Mouse (Mus musculus): ENCODE data around the gene 4930579F01Rik. TPM values are rescaled to one million over a fixed set of nuclear protein-coding genes. Genes with fewer than 3 reads are reported as not detected.
A peak's percentile ranks its signal among the peaks of the same experiment; 100 is the strongest.
"Not testable (repeated sequence)": the region's sequence is repeated elsewhere in the genome, so short reads cannot be mapped to it uniquely, and the experiment has no call there.

Gene 4930579F01Rik
- polyA plus RNA-seq, 1 experiment from 2014 or later = not detected

DNA sequence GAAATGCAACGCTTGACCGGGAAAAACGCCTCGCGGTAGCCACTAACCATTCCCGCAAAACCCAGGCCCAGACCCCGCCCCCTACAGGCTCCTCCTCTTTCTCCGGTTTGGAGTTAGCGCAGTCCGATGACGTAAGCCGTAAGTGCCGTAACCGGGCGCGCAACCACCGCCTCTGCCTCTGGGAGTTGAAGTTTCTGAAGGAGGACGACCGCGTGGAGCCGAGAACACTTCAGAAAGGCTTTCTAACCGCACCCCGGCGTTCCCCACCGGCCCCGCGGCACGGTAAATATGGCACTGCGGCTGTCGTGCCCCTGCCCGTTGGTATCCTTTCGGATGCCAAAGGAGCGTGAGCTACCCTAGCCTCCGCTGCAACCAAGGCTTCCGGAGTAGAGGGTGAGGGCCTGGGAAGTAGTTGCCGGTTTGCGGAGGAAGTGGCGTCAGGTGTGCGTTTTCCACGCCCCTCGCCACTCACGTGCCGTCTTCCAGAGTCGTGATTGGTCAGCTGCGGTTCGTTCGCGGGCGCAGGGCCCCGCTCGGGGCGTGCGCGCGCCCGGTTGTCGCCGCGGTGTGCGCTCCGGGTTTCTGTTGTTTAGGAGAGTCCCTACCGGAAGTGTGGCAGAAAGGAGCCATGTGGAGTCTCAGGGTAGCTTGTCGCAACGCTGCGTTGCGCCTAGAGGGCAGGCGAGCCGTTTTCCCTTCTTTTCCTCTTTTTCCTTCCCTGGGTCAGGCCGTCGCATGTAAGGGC is 50.1 kb downstream of the 4930579F01Rik start, which contains the start of gene Trmt10a:
Gene Trmt10a (plus strand): TSS at position 134 of the 745 bp plus-strand sequence.
- Histone ChIP-seq H3K4me2 (peak within 1 kb of the TSS; percentile 74), H3K9me3 (replicated peaks) (no peaks in the 10 kb centered on the region), H3K4me3 (peak within 1 kb of the TSS; percentile 89), H3K27ac (peak within 1 kb of the TSS; percentile 99), H3K9ac (peak within 1 kb of the TSS; percentile 83), H3K36me3 (no peaks in the 10 kb centered on the region), H3K4me1 (replicated peaks) (peaks cover 7% of the 10 kb centered on the region; the same call in 1 of the 2 replicates), H3K27me3 (no peaks in the 10 kb centered on the region)
- WGBS = under 1% methylated on average over 70 of the region's 70 CpGs
- ATAC-seq (replicated peaks; ENCODE audit: insufficient number of reproducible peaks, insufficient read depth, low FRiP score, low read depth) = peak; percentile 97

DNA sequence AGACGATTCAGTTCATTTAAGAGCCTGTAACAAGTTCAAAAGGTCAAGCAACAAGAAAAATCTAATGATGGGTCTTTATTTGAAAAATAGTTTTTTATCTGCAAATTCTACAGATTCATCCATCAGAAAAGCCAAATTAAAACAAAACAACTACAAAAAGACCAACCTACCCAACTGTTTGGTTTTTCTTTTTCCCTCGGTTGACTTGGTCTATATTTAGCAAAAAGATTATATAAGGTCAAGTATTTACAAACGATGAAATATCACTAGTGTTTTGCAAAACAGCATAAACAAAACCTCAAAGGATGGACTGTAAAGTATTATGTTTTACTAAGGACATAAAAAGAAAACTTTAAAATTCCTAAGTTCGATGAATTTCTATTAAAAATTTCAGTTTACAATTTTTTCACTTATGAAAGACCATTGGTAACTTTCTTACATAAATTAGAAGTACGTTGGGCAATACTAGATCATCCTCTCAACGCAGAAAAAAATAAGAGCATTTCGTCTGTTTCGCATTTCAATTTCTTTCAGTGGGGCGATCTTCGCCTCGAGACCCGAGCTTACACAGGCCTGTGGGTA is 50.8 kb downstream of the 4930579F01Rik start:
- peak overlapping the region; percentile 83 for H3K9ac ChIP-seq
- peak overlapping the region; percentile 99 for H3K27ac ChIP-seq
- H3K36me3 ChIP-seq = no peaks in the 10 kb centered on the region
- H3K4me2 ChIP-seq = peak overlapping the region; percentile 74
- peaks cover 7% of the 10 kb centered on the region; the same call in 1 of the 2 replicates for H3K4me1 ChIP-seq (replicated peaks)
- H3K27me3 ChIP-seq = no peaks in the 10 kb centered on the region
- 3% methylated on average over 12 of the region's 12 CpGs for WGBS
- peak overlapping the region; percentile 89 for H3K4me3 ChIP-seq
- no peaks in the 10 kb centered on the region for H3K9me3 ChIP-seq (replicated peaks)
- no peak for ATAC-seq (replicated peaks; ENCODE audit: insufficient number of reproducible peaks, insufficient read depth, low FRiP score, low read depth)

DNA sequence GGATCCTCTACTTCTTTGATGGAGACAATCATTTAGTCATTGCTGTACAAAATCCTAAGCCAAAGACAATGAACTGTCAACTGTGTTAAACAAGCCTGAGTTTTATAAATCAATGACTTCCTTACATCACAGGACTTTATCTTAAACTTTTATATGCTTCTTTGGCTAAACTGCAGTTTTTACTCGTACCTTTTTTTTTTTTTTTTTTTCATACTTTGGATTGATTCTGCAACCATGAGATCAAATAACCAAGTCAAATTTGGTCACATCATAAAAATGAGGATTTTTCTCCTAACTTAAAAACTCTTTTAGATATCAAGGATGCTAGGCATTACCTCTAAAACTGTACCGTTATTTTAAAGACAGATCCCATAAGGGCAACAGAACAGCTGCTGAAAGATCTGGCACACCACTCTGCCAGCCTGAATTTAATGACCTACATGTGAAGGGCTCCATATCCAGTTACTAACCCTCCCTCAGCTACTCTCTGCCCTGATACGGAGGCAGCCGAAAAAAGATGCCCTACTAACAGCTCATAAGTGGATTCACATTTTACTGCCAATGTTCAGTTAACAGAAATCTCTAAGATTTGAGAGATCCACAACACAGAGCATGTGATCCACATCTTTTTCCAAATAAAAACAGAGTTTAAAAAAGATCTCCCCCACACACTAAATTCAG is 51.4 kb downstream of the 4930579F01Rik start:
- H3K4me2 ChIP-seq = peak overlapping the region; percentile 45
- no peak for ATAC-seq (replicated peaks; ENCODE audit: insufficient number of reproducible peaks, insufficient read depth, low FRiP score, low read depth)
- H3K27me3 ChIP-seq = no peaks in the 10 kb centered on the region
- H3K9me3 ChIP-seq (replicated peaks) = no peaks in the 10 kb centered on the region
- H3K4me3 ChIP-seq = 0 out of 2 replicates have a peak overlapping the region, but pooled peaks have one; percentile 4
- H3K4me1 ChIP-seq (replicated peaks) = peaks cover 7% of the 10 kb centered on the region; the same call in 1 of the 2 replicates
- H3K27ac ChIP-seq = peak overlapping the region; percentile 55
- H3K36me3 ChIP-seq = no peaks in the 10 kb centered on the region
- no peak overlapping the region for H3K9ac ChIP-seq
- WGBS = 40% methylated on average over 4 of the region's 4 CpGs

DNA sequence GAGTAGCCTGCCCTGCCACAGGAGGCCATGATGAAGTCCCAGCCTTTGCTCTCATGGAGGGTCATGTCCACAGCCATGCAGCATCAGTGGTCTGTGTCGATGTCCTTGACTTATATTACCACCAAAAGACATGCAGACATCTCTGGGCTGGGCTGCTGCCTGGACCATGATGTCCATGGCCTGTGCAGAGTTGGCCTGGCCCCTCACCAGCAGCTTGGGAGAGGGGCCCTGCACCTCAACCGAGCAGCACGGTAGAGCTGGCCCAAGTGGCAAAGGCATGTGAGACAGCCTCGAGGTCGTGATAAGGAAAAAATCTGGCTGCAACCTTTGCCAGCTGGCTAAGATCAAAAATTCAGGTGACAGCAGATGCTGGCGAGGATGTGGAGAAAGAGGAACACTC is 54.0 kb downstream of the 4930579F01Rik start:
- Histone ChIP-seq H3K4me1 (replicated peaks) (peaks cover 7% of the 10 kb centered on the region; the same call in 1 of the 2 replicates), H3K4me3 (no peak overlapping the region)

DNA sequence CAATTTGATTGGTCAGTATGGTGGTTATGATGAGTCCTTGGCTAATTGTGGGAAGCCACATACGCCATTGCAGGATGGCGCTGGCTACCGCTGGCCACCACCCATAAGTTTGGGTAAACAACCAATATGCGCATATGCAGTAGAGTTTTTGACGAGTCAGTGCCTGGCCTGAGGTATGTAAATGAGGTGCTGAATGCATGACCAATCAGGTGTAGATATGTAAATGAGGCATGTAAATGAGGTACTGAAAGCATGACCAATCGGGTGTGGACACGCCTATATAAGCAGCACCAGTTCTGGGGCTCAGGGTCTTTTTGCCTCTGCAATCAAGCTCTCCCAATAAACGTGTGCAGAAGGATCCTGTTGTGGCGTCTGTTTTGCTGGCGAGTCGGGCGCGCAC is 55.5 kb downstream of the 4930579F01Rik start:
- H3K9me3 ChIP-seq (replicated peaks); H3K4me2 ChIP-seq; H3K4me3 ChIP-seq; H3K27me3 ChIP-seq; ATAC-seq (replicated peaks; ENCODE audit: insufficient number of reproducible peaks, insufficient read depth, low FRiP score, low read depth); H3K9ac ChIP-seq; H3K27ac ChIP-seq; H3K36me3 ChIP-seq; H3K4me1 ChIP-seq (replicated peaks): not testable (repeated sequence)
- WGBS = 95% methylated on average over 13 of the region's 13 CpGs

More for the DNA sequence above, 54.0 kb downstream of the 4930579F01Rik start:
- no peak for ATAC-seq (replicated peaks; ENCODE audit: insufficient number of reproducible peaks, insufficient read depth, low FRiP score, low read depth)
- Histone ChIP-seq H3K27me3 (no peaks in the 10 kb centered on the region), H3K9me3 (replicated peaks) (no peaks in the 10 kb centered on the region), H3K36me3 (no peaks in the 10 kb centered on the region), H3K27ac (peak overlapping the region; percentile 24; the same call in 1 of the 2 replicates), H3K4me2 (no peak overlapping the region), H3K9ac (no peak overlapping the region)
- WGBS = 52% methylated on average over 6 of the region's 6 CpGs

DNA sequence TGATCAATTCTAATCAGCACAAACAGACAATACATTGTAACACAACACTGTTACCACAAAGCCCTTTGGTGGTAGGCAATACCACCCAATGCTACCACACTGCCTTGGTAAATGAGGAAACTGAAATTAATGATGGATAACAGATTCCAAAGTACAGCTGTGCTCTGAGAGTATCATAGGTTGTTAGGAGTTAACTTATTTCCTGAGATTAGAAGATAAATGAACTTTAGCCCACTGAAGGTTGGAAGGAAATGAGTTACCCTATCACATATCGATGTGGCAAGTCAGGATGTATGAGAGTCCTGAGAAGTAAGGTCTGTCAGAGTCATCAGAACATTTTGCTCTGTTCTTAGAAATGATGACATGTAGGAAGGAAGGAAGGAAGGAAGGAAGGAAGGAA is 59.1 kb downstream of the 4930579F01Rik start:
- Histone ChIP-seq H3K4me1 (replicated peaks) (peaks cover under 1% of the 10 kb centered on the region; the same call in 1 of the 2 replicates), H3K4me2 (no peak overlapping the region), H3K27me3 (no peaks in the 10 kb centered on the region), H3K36me3 (no peaks in the 10 kb centered on the region), H3K4me3 (no peak overlapping the region), H3K9ac (no peak overlapping the region), H3K27ac (no peak overlapping the region), H3K9me3 (replicated peaks) (no peaks in the 10 kb centered on the region)
- no peak for ATAC-seq (replicated peaks; ENCODE audit: insufficient number of reproducible peaks, insufficient read depth, low FRiP score, low read depth)
- 82% methylated on average over 1 of the region's 1 CpGs for WGBS

DNA sequence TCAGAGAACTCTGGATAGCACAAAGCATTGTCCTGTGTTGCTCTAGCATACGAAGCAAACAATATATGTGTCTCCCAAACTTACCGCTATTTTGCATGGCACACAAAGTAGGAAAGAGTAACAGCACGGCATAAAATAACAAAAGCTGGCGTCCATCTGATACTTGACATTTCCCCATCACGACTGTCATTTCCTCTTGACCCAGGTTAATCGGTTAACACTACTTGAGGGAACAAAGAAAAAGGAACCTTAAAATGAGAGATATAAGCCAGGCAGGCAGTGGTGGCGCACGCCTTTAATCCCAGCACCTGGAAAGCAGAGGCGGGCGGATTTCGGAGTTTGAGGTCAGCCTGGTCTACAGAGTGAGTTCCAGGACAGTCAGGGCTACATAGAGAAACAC is 59.7 kb downstream of the 4930579F01Rik start:
- Histone ChIP-seq H3K9ac (no peak overlapping the region), H3K27ac (no peak overlapping the region), H3K9me3 (replicated peaks) (no peaks in the 10 kb centered on the region), H3K27me3 (no peaks in the 10 kb centered on the region), H3K4me3 (no peak overlapping the region), H3K4me1 (replicated peaks) (peaks cover 3% of the 10 kb centered on the region; the same call in 1 of the 2 replicates), H3K4me2 (no peak overlapping the region), H3K36me3 (no peaks in the 10 kb centered on the region)
- no peak for ATAC-seq (replicated peaks; ENCODE audit: insufficient number of reproducible peaks, insufficient read depth, low FRiP score, low read depth)
- 71% methylated on average over 11 of the region's 11 CpGs for WGBS

DNA sequence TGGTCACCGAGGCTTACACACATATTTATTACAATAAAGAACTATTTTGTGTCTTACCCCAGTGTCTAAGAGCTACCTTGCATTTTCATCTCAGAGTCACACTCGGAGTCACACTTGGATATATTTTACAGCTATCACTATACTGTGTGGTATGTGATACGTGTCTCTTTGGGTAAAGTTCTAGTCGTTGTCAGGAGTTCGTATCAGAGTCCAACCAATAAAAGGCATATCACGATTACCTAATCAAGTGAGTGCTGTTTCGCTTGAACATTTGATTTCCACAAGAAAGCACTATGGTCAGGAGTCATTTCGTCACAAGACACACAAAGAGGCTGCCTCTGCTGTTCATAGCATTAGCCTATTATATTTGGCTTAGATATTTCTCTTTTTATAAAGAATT is 60.2 kb downstream of the 4930579F01Rik start:
- H3K27me3 ChIP-seq = no peaks in the 10 kb centered on the region
- H3K4me1 ChIP-seq (replicated peaks) = peaks cover 3% of the 10 kb centered on the region; the same call in 1 of the 2 replicates
- H3K27ac ChIP-seq = no peak overlapping the region
- no peak overlapping the region for H3K9ac ChIP-seq
- H3K4me2 ChIP-seq = no peak overlapping the region
- no peaks in the 10 kb centered on the region for H3K9me3 ChIP-seq (replicated peaks)
- H3K4me3 ChIP-seq = no peak overlapping the region
- no peaks in the 10 kb centered on the region for H3K36me3 ChIP-seq
- ATAC-seq (replicated peaks; ENCODE audit: insufficient number of reproducible peaks, insufficient read depth, low FRiP score, low read depth) = no peak
- WGBS = 85% methylated on average over 8 of the region's 8 CpGs

DNA sequence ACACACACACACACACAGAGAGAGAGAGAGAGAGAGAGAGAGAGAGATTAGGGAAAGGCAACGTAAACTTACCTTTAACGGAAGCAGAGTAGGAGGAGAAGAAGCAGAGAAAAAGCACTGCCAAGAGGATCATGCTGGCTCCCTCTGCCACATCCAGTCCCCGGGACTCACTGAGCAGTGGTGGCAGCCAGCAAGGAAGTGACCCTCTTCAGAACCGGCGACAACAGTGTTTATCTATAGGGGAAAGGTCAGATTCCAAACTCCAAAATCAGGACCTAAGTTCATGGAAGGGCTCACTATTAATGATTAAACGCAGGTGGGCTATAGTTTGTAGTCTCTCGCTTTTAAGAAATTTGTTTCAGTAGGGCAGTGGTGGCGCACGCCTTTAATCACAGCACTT is 62.5 kb downstream of the 4930579F01Rik start:
- Histone ChIP-seq H3K9ac (no peak overlapping the region), H3K4me2 (no peak overlapping the region), H3K9me3 (replicated peaks) (no peaks in the 10 kb centered on the region), H3K27ac (no peak overlapping the region), H3K4me3 (no peak overlapping the region), H3K27me3 (no peaks in the 10 kb centered on the region), H3K36me3 (no peaks in the 10 kb centered on the region), H3K4me1 (replicated peaks) (peaks cover 3% of the 10 kb centered on the region; the same call in 1 of the 2 replicates)
- no peak for ATAC-seq (replicated peaks; ENCODE audit: insufficient number of reproducible peaks, insufficient read depth, low FRiP score, low read depth)
- WGBS = 45% methylated on average over 9 of the region's 9 CpGs

DNA sequence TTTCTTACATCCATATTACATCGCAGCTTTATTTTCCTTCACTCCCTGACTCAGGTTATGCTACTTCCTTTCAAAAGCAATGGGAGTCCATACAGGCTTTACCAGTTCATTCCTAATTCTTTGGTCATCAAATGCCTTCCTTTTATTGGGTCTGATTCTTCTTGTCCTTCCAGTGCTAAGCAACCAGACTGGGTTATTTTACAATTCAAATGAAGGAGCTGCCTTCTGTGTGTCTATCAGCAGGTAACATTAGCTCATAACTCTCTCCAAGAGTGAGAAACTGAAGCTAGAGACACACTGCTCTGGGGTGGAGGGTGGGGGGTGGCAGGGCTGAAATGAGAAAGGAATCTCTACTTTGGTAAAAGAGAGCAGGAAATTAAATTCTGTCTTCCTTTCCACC is 62.9 kb downstream of the 4930579F01Rik start:
- Histone ChIP-seq H3K4me3 (no peak overlapping the region), H3K9ac (no peak overlapping the region), H3K4me2 (no peak overlapping the region), H3K36me3 (no peaks in the 10 kb centered on the region), H3K9me3 (replicated peaks) (no peaks in the 10 kb centered on the region), H3K27ac (no peak overlapping the region), H3K27me3 (no peaks in the 10 kb centered on the region), H3K4me1 (replicated peaks) (peaks cover 3% of the 10 kb centered on the region; the same call in 1 of the 2 replicates)
- WGBS = 65% methylated on average over 1 of the region's 1 CpGs
- no peak for ATAC-seq (replicated peaks; ENCODE audit: insufficient number of reproducible peaks, insufficient read depth, low FRiP score, low read depth)

DNA sequence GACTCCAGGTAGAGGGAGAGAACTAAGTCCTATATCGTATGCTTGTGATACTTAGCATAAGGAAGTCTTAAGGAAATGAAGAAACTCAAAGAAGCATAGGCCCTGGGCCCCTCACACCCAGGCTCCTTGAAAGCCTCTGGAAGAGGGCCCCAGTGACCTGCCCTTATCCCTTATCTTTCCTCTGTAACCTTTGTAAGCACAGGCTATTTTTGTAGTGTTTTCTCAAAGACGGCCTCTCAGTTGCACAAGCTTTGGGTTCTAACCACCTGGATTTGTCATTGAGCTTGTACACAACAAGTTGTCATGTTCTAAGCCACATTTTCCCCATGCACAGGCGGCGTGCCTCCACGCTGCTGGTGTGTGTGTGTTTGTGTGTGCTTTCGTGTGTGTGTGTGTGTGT is 64.5 kb downstream of the 4930579F01Rik start:
- no peak overlapping the region for H3K4me2 ChIP-seq
- peaks cover 3% of the 10 kb centered on the region; the same call in 1 of the 2 replicates for H3K4me1 ChIP-seq (replicated peaks)
- 74% methylated on average over 6 of the region's 6 CpGs for WGBS
- no peak overlapping the region for H3K4me3 ChIP-seq
- no peak overlapping the region for H3K27ac ChIP-seq
- no peaks in the 10 kb centered on the region for H3K27me3 ChIP-seq
- no peak for ATAC-seq (replicated peaks; ENCODE audit: insufficient number of reproducible peaks, insufficient read depth, low FRiP score, low read depth)
- no peaks in the 10 kb centered on the region for H3K36me3 ChIP-seq
- H3K9ac ChIP-seq = no peak overlapping the region
- H3K9me3 ChIP-seq (replicated peaks) = no peaks in the 10 kb centered on the region
